Mouse (Mus musculus): ENCODE data around the gene Ppp2r5c.

GRCm38 (mm10) chr12:110590804-110591259 lies 143.9 kb downstream of the Ppp2r5c start:
- TF ChIP-seq POLR2A (IDR thresholded peaks at IDR 0.05; ENCODE audit: borderline replicate concordance, control insufficient read depth, low read depth, low read length) (no peak), CTCF (IDR thresholded peaks at IDR 0.05; ENCODE audit: control insufficient read depth, insufficient read depth, low read length) (no peak)

All from bone marrow, adult 2 months (tissue).